Mouse (Mus musculus) left cerebral cortex, postnatal 14 days (tissue): ENCODE results near the gene Lkaaear1. TPM values are rescaled to one million over a fixed set of nuclear protein-coding genes. Genes with fewer than 3 reads are reported as not detected.
A peak's percentile ranks its signal among the peaks of the same experiment; 100 is the strongest.

Experiments
- DNase-seq, 2 experiments: peaks; one replicate each; pipeline ENCODE4 v3.0.0; 2021 to 2022; ENCODE audit warnings: low spot score in 2 of 2, mixed read lengths in 1 of 2
- intact Hi-C: fragments of 180-260 bp; cut with DNase I; formaldehyde crosslinking; loops from one replicate; pipeline ENCODE4 v1.15.1; 2025
- total RNA-seq, 2 experiments: library from RNA; stranded (reverse); gene quantifications; 2 replicates each; pipeline ENCODE4 v1.2.3; 2021

Lkaaear1 gene
- total RNA-seq, 2 experiments from 2014 or later = not detected

DNA sequence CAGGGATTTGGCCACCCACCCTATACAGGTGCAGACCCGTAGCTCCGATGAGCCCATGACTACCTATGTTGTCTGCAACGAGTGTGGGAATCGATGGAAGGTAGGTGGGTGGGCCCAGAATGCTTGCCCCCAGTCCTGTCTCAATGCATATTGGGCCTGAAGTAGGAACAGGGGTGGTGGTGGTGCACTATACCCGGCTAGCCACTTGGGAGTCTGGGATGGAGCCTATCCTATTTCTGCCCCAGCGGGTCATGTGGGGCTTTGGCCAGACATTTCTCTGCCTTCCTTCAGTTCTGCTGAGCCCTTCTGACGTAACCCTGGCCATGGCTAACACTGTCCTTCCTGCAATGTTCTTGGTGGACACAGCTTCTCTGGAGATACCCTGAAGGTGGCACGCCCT is 10.7 kb downstream of the Lkaaear1 start:
- intact Hi-C loops = no loop called here
- no peak for DNase-seq

DNA sequence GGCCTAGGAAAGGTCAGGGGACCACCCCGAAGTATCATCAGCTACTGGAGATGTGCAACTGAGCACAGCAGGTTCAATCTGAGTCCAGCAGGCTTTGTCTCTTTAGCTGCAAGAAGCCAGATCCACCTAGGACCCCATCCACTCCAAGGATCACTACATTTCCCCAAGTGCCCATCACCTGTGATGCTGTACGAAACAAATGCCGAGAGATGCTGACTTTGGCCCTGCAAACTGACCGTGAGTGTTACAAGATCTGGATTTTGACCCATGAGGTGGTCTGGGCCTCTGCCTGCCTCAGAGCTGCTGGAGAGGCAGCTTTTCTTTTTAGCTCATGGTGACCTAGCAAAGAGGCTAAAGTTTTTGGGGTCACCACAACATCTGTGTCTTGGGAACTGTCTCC is 12.6 kb downstream of the Lkaaear1 start:
- no peak for DNase-seq
- intact Hi-C loops = no loop called here

DNA sequence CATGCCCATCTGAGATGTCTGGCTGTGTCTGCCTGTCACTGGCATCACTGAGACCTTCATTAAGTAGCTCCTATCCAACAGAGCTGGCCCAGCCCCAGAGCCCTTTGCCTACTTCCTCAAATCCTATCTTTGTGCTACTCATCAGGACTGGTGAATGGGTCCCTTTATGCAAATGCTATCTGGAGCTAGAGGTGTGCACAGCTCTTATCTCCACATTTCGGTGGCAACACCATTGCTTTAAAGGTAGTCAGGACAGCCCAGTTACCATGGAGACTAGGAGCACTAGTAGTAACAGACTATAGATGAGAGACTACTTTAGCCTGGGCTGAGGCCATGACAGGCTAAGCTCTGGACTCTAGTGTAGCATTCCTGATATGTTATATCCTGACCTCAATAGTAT is 13.5 kb downstream of the Lkaaear1 start:
- intact Hi-C loops = no loop called here
- no peak for DNase-seq

DNA sequence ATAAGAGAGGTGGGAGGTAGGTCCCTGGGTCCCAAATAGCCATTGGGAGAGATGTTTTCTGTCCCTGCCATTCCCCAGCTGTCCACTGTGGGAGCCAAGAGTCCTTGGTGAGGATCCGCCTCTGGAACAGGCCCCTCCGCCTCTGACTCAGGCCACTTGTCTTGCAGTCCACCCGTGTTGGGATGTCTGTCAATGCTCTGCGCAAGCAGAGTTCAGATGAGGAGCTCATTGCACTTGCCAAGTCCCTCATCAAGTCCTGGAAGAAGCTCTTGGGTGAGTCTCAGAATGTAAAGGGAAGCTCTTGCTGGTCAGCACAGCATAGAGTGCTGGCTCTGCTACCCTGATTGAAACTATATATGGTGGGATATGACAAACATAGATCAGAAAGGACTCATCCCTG is 14.9 kb downstream of the Lkaaear1 start:
- intact Hi-C loops = no loop called here

DNA sequence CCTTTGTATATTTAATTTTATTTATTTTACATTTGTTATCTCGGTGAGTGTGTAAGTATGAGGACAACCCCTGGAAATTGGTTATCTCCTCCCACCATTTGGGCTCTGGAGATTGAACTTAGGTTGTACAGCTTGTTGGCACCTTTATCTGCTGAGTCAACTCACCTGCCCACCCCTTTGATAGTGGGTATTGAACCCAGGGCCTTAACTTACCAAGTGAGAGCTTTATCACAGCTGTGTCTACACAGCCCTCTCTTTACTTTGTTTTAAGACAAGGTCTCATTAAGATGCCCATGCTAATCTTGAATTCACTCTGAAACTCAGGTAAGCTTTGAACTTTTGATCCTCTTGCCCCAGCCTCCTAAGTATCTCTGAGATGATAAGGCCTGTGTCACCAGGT is 16.3 kb downstream of the Lkaaear1 start:
- DNase-seq = no peak
- intact Hi-C loops = no loop called here

More for the DNA sequence above, 14.9 kb downstream of the Lkaaear1 start:
- DNase-seq = no peak

DNA sequence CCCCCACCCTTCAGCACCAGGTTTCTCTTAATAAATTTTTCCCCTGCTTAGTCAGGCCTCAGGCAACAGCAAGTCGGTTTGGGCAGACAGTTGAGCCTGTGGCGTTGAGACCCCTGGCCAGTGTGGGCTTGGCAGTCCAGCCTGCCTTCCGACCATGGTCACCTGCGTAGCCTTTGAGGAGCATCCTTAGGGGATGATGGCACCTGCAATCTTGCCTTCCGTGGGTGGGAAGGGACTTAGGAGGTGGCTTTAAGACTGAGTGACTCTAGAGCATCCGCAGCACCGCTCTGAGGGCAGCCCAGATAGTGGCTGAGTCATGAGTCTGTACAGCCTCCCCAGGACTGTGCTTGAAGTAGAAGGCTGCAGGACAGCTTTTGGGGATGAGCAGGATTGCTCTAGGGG is 17.5 kb downstream of the Lkaaear1 start:
- DNase-seq = no peak
- intact Hi-C loops = no loop called here

DNA sequence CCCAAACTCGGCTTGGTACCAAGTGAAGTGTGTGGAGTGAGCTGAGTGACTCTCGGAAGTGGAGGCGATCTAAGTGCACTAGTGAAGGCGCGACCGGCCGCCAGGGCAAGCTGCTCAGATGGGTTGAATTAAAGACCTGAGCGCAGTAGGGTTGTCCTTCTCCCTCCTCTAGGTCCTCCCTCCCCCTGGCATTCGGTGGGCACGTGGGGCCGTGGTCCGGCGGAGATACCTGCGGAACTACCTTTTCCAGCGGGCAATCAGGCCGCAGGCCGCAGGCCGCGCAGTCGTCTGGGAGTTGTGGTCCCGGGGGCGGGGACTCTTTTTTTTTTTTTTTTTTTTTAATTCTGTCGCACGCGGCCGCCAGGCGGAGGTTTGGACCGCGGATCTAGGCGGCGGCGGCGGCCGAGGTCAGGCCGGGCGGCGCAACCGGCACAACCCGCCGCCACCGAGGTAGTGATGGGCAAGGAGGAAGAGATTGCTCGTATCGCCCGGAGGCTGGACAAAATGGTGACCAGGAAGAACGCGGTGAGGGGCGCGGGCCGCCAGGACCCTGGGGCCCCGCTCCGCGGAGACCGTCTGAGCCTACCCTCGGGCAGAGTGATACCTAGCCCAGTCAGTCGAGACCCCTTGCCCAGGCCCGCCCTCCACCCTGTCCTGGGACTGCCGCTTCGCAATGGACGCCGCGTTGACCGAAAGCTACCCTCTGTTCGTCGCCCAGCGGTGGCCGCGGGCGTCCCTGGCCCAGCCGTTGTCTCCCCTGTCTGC is 18.1 kb downstream of the Lkaaear1 start, which contains the start of gene Tcea2:
Tcea2 (plus strand) TSS at position 360 of the 765 bp plus-strand sequence.
- intact Hi-C loops = loop anchor here (1.0 to 5.0 kb wide), 2 partner anchors 21 to 58 kb away; no protein-coding TSS in a partner anchor
- peak; percentile 45 to 68 for DNase-seq

DNA sequence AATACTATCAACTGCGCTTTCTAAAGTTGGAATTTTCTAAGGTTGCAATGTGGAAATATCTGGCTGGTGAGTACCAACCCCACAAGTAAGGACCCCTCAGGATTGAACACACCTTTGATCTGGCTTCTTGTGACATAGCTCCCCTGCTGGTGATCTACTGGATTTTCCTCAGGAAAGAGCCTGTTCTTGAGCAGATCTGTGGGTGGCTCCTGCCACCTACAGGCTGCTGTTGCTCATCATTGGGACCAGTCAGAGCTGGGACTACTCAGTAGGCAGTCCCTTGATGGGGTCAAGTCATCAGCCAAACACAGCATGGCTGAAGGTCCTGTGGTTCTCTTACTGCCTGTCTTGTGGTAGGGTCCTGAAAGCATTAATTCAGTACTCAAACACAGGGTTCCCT is 19.5 kb downstream of the Lkaaear1 start:
- intact Hi-C loops = loop anchor here (1.0 to 5.0 kb wide), 2 partner anchors 19 to 56 kb away; no protein-coding TSS in a partner anchor
- peak; percentile 82 to 92 for DNase-seq

DNA sequence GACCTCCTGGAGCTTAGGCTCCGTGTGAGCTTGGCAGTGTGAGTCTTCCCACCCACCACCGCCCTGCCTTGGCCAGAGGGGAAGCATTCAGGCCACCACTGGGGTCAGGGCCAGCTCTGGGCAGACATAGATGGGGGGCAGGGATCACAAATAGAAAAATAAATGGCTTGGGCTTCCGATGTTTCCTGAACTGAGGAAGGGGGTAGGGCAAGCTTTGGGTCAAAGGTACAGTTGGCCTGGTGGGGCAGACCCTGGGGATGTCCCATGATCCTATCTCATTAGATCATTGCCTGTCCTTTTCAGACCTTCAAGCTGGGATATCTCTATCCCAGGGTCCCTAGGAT is 20.5 kb downstream of the Lkaaear1 start:
- DNase-seq = no peak
- intact Hi-C loops = loop anchor here (5.0 kb wide), 1 partner anchor 55 kb away; no protein-coding TSS in a partner anchor

DNA sequence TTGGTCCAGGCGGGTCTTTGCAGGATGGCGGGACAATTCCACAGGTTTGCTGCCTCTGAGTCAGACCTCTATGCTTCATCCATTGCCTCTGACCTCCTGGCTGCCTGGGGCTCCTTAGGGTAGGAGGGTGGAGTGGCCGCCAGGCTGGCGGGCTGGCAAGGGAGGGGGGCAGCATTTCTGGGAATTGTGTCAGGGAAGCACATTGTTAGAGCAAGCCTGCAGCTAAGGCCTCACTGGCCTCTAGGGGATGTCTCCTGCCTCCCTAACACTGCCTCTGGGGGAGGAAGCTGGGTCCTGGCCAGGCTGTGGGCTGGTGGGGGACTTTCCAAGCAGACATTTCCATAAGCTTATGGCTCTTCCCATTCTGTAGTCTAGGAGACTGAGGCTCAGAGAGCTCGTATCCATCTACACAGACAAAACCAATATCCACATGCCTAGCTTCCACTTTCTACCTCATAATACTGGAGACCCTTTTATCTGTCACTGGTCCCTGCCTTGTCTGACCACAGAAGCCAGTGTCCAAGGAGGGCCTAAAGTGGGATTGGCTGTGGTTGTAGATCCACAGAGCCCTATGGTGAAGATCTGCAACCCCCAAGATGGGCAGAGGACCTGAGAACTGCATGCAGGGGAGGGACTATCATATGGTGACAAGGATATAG is 21.0 kb downstream of the Lkaaear1 start:
- DNase-seq = no peak
- intact Hi-C loops = loop anchor here (5.0 kb wide), 1 partner anchor 55 kb away; no protein-coding TSS in a partner anchor

DNA sequence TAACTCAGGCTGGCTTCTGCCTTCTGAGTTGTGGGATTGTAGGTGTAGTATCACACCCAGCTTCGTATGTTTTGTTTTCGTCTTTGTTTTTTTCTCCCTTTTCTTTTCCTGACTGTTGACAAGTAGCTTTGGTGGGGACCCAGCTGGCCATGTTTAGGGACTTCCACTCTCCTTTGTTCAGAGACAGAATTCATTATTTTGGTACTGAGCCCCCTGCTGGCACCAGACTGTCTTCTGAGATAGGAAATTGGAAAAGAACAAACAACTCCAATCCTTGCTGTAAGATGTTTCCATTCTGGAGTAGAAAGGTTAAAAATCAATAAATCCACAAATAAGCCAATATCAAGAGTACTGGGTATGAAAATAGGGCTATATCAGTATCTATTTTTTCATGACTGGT is 21.8 kb downstream of the Lkaaear1 start:
- intact Hi-C loops = loop anchor here (5.0 kb wide), 1 partner anchor 54 kb away; no protein-coding TSS in a partner anchor
- DNase-seq = no peak

DNA sequence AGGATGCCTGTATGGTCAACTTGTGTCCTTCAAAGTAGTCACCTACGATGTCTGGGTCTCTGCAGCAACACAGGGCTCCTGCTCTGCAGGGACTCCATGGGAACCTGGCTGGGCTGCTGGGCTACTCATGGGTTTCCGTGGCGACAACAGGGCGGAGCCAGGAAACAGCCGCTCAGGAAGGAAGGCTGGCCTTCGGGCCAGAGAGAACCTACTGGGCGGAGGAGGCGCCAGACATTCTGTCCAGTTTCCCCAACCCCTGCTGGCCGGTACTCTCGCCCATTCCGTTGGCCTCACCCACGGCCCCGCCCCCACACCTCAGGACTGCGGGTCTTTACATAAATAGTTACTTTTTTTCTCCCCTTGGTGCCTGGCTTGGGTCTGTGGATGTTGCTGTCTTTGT is 22.8 kb downstream of the Lkaaear1 start:
- DNase-seq = peak; percentile 52 to 53
- intact Hi-C loops = loop anchor here (5.0 kb wide), 1 partner anchor 53 kb away; no protein-coding TSS in a partner anchor

DNA sequence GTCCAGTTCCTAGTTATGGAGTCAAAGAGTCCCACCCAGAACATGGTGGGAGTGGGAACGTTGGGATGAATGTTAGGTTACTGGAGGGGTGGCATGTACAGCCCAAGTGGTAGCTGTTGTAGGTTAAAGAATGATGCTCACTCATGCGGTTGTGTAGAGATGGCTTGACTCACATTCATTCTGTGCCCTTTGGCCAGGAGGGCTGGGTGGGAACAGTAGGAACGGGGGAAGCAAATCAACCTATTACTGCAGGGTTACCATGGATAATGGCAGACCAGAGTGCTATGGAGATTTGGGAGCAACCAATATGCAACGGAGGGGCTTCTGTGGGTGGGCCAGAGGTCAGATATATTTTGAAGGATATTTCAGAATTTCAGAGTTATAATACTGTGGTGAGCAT is 23.3 kb downstream of the Lkaaear1 start:
- DNase-seq = no peak
- intact Hi-C loops = loop anchor here (5.0 kb wide), 1 partner anchor 53 kb away; no protein-coding TSS in a partner anchor

DNA sequence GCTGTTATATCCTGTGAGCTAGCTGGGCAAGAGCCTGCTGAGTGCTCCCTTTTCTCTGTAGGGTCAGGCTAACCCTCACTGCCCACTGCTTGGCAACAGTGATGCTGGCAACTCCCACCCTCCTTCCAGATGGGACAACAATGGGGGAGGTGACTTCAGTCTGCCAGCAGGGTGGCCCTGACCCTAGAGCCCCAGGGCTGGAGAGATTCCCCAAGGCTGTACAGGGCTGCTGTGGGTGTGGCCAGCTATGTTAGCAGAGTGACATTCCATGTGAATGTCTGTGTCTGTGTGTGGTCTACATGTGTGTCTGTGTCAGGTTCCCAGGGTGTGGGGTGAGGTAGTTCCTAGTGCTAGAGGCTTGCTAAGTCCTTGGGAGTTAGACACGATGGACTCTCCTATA is 24.7 kb downstream of the Lkaaear1 start:
- intact Hi-C loops = no loop called here
- DNase-seq = no peak

DNA sequence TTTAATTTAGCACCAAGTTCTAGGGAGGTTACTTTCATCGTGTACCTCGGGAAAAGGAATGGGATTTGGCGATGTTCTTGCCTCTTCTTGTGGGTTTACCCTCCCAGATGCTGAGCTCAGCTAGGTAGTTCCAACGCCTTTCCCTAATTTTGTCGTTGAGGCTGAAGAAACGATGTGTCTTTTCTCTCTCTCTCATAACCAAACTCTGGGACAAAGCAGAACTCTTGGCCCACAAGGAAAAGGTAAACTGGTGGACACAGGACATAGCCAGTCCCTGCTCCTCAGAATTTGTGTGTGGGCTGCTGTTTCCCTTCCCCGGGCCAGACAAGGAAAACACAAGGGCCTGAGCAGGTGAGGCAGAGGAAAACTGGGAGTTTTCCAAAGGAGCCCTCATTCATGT is 26.3 kb downstream of the Lkaaear1 start:
- no peak for DNase-seq
- intact Hi-C loops = no loop called here

DNA sequence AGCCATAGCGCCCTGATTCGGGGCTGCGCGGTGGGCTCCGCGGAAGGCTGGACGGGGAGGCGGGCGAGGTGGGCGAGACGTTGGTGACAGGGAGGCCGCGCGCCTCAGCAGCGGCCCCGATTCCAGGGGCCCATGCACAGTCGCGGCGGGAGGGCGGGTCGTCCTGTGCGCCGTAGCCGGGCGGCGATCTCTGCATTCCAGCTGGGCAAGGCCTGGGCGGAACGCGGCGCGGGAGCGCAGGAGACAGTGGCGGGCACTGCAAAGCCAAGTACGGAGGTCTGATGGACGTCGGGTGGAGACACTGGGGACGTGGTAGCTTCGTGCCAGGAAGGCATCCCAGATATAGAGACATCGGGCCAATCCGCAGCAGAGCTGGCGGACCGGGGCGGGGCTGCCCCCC is 26.9 kb downstream of the Lkaaear1 start, which contains the start of gene Sox18:
Sox18 (minus strand) TSS at position 315 of the 400 bp plus-strand sequence.
- intact Hi-C loops = no loop called here
- no peak for DNase-seq

DNA sequence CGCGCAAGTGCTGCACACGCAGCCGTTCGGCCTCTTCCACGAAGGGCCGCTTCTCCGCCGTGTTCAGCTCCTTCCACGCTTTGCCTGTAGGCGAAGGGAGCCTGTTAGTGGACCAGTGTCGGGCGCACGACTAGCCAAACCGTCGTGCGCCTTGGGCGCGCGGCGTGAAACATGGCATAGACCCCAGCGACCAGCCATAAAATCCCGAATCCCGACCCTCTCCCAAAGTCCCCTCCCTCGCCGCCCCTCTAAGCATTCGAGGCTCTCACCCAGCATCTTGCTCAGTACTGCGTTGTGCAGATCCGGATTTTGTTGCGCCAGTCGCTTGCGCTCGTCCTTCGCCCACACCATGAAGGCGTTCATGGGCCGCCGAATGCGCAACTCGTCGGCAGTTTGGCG is 27.3 kb downstream of the Lkaaear1 start:
- intact Hi-C loops = no loop called here
- DNase-seq = no peak

DNA sequence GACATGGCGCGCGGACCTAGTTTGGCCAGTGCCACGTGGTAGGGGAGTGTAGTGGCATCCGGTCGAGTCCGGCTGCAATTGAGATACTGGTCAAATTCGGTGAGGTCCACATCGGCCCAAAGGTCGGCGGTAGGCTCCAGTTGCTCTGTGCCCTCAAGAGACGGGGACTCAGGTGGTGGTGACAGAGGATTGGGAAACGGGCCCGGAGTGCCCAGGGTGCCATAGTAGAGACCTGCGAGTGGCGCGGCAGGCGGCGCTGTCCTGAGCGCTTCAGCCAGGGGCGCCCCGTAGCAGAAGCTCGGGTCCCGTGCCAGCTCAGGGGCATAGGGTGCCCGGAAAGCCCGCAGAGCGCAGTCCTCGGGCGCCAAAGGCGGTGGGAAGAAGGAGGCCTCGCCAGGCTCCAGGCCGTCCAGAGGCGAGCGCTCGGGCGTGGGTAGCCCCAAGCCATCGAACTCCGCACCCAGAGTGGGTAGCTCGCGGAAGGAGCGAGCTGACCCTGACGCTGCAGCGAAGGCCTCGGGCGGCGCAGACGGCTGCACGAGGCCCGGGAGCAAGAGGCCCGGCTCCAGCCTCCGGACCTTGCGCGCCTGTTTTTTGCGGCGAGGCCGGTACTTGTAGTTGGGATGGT is 27.8 kb downstream of the Lkaaear1 start:
- intact Hi-C loops = no loop called here
- DNase-seq = no peak

DNA sequence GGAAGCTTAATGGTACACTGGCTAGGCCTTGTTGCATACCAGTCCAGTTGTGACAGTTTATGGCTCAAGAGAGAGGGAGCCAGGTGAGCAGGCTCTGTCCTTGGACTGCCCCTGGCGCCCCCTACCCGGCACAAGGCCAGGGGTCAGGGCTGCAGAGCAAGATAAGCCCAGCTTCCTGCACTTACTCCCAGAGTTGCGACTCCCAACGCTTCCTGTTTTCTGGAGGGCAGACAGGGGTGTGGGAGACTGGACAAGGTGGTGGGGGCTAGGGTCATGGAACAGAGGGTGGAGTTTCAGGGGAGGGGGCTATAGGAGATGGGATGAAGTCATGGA is 35.0 kb downstream of the Lkaaear1 start:
- intact Hi-C loops = no loop called here
- DNase-seq = no peak

DNA sequence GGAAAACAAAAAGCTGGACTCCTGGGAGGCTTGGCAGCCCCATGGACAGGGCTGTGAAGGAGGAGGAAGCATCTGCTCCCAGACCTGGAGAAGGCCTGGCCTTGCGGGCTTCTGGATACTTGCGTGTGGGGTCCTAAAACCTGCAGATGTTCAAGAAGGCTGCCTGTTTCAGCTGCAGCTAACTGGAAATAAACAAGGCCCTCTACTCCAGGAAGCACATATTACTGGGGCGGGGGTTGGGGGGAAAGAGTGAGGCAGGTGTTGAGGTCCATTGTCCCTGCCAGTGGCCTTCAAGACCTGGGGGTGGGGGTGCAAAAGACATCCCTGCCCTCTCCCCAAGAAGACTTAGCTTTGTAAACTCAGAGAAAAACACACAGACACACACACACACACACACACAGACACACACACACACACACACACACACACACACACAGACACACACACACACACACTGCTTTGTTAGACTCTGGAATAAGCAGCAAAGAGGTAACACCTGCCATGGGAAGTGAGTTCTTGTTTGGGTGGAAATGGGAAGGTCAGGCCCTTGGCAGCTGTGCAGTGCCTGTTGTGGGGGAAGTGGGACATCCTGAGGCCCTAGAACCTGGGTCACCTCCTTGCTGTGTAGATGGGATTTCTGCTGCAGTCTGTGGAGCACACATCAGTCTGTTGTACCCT is 35.5 kb downstream of the Lkaaear1 start:
- intact Hi-C loops = no loop called here
- no peak for DNase-seq
